Mouse (Mus musculus): ENCODE measurements around the gene Rptor.

The Rptor gene
- long read RNA-seq, experiment 1, partial matches to known transcripts, result 6 of 16 reads
- long read RNA-seq, experiment 1, other reads (novel, unspliced or antisense), result 10 of 16 reads
- long read RNA-seq, experiment 2, partial matches to known transcripts, result 2 of 14 reads
- long read RNA-seq, experiment 2, other reads (novel, unspliced or antisense), result 12 of 14 reads

DNA sequence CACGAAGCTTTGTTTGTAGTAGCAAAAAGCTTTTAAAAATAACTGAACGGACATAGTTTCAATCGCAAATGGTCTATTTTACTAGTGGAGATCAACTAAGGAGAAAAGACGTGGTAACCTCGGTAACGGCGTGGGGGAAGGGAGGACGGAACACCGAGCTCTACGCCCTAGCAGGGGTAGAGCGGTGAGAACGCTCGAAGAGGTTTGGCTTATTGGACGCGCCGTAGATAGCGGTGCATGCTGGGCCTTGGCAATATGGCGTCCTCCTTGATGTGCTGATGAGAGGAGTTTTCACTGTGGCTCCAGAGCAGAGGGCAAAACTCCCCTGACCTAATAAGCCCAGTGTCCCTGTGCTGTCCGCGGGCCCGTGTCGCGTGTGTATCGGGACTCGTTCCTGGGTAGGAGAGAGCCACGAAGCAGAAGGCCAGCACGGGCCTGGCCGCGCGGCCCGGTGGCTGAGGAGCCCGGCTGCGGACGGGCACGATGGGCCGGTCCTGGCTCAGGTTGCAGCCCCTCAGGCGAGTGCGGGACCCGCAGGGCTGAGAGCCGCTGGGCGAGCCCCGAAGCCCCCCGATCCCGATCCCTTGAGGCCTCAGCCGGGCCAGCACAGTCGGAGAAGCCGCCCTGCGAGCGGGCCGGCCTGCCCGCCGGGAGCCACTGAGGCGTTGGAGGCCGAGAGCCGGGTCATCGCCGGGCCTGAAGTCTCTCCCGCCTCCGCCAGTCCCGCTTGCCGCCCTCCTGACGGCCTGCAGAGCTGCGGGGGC, at the start of gene Rptor:
Rptor (plus strand) TSS at position 143 of the 764 bp plus-strand sequence.
- intact Hi-C loops (cut with DNase I), result no loop called here

DNA sequence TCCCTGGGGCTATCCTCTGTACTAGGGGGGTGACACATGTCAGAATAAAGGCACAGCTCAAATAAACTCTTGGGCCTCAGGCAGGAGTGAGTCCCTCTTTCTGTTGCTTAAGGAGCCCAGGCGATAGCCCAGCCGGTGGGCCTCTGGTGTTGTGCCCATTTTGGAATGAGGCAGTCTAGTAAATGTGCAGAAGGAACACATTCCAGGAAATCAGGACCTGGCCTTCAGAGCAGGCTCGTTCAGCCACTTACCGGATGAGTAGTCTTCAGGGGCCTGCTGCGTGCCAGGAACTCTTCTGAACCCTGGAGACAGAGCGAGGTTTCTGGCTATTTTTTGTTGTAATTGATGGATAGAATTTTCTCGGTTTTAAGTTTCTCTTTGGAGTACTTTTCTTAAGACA, 48.0 kb upstream of the Rptor start:
- intact Hi-C loops (cut with DNase I), result no loop called here

DNA sequence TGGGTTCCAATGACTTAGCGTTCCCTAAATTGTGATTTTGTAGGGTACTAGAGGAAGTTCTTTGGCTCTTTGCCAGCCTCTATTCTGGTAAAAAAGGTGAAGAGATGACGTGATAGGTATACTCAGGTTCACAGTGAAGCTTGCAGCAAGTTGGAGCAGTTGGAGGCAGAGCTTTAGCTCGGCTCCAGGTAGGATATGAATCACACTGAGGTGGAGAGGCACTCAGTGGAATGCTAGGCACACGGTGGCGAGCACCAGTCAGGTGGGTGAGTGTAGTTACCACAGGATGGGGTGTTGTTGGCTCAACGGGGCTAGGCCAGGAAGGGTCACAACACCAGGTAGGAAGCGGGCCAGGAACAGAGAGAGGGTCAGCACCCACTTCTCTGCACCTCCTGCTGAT, 47.5 kb upstream of the Rptor start:
- intact Hi-C loops (cut with DNase I), result no loop called here

GRCm38 (mm10) chr11:119557940-119558869, 44.5 kb upstream of the Rptor start:
- intact Hi-C loops (cut with DNase I), result no loop called here

DNA sequence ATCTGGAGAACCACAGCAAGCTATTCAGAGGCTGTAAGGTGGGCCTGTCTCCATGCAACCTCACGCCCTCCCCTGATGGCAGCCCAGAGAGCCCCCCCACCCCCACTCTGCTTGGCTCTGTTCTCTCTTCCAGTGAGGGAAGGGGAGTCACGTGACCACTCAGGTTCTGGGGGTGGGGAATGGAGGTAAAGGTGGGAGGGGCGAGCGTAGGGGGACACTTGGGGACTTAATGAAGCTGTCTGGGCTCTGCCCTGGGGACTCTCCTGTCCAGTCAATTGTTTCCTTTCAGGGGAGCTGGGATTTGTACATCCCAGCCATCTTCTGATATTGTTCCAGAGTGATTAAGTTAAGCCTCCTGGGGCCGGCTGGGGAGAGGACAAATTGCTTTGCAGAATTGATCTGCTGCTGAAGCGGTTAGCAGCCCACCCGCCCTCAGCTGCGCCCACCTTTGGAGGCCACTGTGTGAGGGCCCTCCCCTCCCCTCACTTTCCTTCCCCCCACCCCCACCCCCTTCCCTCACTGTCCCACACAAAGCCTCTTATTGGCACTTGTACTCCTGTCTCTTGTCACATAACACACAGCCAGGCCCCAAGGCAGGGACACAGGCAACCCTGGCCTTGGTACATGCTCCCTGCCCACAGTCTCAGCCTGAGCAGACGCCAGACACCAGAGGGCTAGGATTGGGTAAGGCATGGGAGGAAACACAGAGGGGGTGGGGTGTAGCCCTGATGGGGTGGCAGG, 43.7 kb upstream of the Rptor start:
- intact Hi-C loops (cut with DNase I), result no loop called here

DNA sequence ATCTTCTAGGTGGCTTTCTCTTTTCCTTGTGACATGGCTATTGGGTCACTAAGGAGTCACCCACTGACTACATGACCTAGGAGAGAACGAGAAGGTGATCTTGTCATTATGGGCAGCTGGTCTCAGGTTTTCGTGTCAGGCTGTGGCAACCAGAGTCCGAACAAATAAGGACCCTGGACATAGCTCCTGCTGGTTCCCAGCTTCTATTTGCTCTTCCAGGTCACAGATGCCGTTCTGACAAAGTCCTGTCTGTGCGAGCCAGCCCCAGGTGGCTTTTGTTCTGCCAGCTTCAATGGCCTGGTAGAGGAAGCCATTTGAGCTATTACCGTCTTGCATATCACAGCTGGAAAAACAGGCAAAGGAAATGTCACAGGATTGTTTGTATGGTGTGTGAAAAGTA, 40.4 kb upstream of the Rptor start:
- intact Hi-C loops (cut with DNase I), result no loop called here

DNA sequence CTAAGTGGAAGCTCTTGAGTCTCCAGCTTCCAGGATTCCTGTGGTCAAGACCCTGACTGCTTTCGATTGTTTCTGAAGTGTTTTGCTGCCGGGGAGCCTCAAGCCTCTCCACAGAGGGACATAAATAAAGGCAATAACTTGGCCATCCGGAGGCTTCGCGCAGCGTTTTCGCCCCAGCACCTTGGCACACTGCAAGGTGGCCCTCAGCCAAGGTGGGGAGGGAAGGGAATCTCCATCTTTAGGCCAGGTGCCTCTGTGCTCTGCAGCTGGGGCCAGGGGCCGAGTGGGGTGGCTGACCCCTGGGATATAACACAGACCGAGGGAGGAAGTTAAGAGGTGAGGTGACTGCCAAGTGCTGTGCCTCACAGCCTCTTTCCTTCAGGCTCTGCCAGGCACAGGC, 39.5 kb upstream of the Rptor start:
- intact Hi-C loops (cut with DNase I), result no loop called here

GRCm38 (mm10) chr11:119564383-119564782, 38.3 kb upstream of the Rptor start:
- intact Hi-C loops (cut with DNase I), result no loop called here

DNA sequence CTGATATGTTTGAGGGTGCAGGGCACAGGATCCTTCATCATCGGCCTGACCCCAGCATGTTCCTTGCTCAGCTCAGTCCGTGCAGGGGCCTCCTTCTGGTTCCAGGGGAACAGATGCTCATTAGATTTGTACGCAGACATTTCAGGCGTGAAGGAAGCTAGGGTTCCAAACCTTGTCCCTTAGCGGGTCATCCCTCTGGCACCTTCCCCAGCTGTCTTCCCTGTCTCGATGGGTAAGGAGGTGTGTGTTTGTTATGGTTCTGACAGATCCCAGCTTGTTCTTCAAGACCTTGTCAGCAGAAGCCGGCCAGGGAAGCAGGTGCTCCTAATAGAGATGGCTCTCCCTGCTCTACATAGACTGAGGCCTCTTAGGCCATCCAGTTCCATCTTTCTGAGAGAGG, 37.7 kb upstream of the Rptor start:
- intact Hi-C loops (cut with DNase I), result no loop called here

- intact Hi-C loops (cut with DNase I), result no loop called here
Measured at GRCm38 (mm10) chr11:119565684-119566083, 37.0 kb upstream of the Rptor start.

- intact Hi-C loops (cut with DNase I), result no loop called here
Measured at GRCm38 (mm10) chr11:119566188-119566587, 36.5 kb upstream of the Rptor start.

- intact Hi-C loops (cut with DNase I), result no loop called here
Measured at GRCm38 (mm10) chr11:119572316-119573010, 30.2 kb upstream of the Rptor start.

DNA sequence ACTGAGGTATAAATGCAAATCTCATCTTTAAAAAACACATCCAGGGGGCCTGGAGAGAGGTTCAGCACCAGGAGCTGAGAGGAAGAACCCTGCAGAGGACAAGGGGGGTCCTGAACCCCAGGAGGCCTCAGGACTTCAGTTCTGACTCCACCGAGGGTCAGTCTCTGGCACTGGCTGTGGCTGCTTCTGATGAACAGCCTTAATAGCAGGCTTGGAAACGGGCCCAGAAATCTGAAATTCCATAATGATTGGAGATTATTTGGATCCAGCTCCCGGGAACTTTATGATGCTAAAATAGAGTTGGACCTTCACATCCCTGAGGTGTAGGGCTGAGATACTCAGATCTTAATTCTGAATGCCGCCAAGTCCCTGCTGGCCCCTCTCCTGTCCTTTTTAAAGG, 25.9 kb upstream of the Rptor start:
- intact Hi-C loops (cut with DNase I), result no loop called here

GRCm38 (mm10) chr11:119577721-119578120, 25.0 kb upstream of the Rptor start:
- intact Hi-C loops (cut with DNase I), result no loop called here

DNA sequence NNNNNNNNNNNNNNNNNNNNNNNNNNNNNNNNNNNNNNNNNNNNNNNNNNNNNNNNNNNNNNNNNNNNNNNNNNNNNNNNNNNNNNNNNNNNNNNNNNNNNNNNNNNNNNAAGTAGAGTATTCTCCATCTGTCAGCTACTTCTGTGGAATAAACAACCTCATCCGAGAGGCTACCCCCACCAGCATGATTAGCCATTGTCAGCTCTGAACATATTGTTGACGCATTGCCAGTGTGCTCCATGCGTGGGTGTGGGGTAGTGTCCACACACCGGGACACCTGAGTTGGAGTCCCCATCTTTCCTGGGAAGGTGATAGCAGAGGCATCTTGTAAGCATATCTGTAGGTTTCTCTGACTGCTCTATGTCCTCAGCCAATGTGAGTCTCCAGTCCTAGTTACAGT, 16.2 kb upstream of the Rptor start:
- intact Hi-C loops (cut with DNase I), result no loop called here

GRCm38 (mm10) chr11:119587112-119587511, 15.6 kb upstream of the Rptor start:
- intact Hi-C loops (cut with DNase I), result no loop called here

GRCm38 (mm10) chr11:119589242-119589641, 13.5 kb upstream of the Rptor start:
- intact Hi-C loops (cut with DNase I), result no loop called here

- intact Hi-C loops (cut with DNase I), result no loop called here
Measured at GRCm38 (mm10) chr11:119593966-119594365, 8.7 kb upstream of the Rptor start.

DNA sequence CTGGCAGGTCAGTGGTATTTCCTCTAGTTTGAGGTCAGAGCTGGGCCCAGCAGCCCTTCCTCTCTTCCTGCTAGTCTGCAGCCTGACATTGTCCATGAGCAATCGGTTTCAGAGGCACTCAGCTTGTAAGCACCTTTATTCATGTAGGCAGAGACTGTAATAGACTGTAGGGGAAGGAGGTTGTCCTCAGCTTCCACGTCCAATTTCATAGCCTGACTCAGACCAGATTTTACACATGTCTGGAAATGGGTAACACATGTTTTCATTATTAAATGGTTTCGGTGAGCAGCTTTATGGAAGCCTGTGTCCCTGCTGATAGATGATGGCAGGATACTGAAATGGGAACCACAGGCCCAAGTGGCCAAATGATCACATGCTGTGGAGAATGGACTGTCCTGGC, 3.8 kb upstream of the Rptor start:
- intact Hi-C loops (cut with DNase I), result no loop called here

- intact Hi-C loops (cut with DNase I), result no loop called here
Measured at GRCm38 (mm10) chr11:119600286-119600685, 2.4 kb upstream of the Rptor start.

Data from adrenal gland (tissue).